Mouse (Mus musculus) forebrain, embryonic 15.5 days (tissue): Measurements from ENCODE around the gene Angel2. TPM values are rescaled to one million over a fixed set of nuclear protein-coding genes. Genes with fewer than 3 reads are reported as not detected.
"Not testable (repeated sequence)": the region's sequence is repeated elsewhere in the genome, so short reads cannot be mapped to it uniquely, and the experiment has no call there.

Experiments
- ATAC-seq: fragments of 200-750 bp; cut with Nextera tagmentation; replicated peaks from 2 replicates; pipeline ENCODE4 v1.8.0; 2017; ENCODE audit warnings: mild to moderate bottlenecking, moderate TSS enrichment, moderate library complexity
- H3K27ac ChIP-seq: fragments of 300-500 bp; sonication (generic); replicated peaks from 2 replicates; pipeline ENCODE4 v1.5.1; 2015; ENCODE audit warnings: mild to moderate bottlenecking, inconsistent platforms
- H3K27me3 ChIP-seq: fragments of 300-500 bp; sonication (generic); 2 replicates; pipeline ENCODE4 v1.6.1; 2015; ENCODE audit warnings: inconsistent platforms
- H3K36me3 ChIP-seq: fragments of 300-500 bp; sonication (generic); 2 replicates; pipeline ENCODE4 v1.6.1; 2015; ENCODE audit warnings: mild to moderate bottlenecking, inconsistent platforms
- H3K4me1 ChIP-seq: fragments of 300-500 bp; sonication (generic); 2 replicates; pipeline ENCODE4 v1.6.1; 2015; ENCODE audit warnings: inconsistent platforms
- H3K4me2 ChIP-seq: fragments of 300-500 bp; sonication (generic); replicated peaks from 2 replicates; pipeline ENCODE4 v1.6.1; 2015; ENCODE audit warnings: mild to moderate bottlenecking, inconsistent platforms
- H3K4me3 ChIP-seq: fragments of 300-500 bp; sonication (generic); 2 replicates; pipeline ENCODE4 v1.5.1; 2015; ENCODE audit warnings: mild to moderate bottlenecking, inconsistent platforms
- H3K9ac ChIP-seq: fragments of 300-500 bp; sonication (generic); replicated peaks from 2 replicates; pipeline ENCODE4 v1.6.1; 2015; ENCODE audit warnings: mild to moderate bottlenecking, inconsistent platforms
- H3K9me3 ChIP-seq: fragments of 300-500 bp; sonication (generic); 2 replicates; pipeline ENCODE4 v1.6.1; 2016; ENCODE audit warnings: inconsistent platforms
- WGBS: fragments of 180-500 bp; shearing (Covaris S2); methylation state at CpG from one replicate; pipeline ENCODE4 v1.1.7; 2015; ENCODE audit warnings: mixed read lengths; 5-methylcytosine and 5-hydroxymethylcytosine counted together
- polyA plus RNA-seq: library from polyadenylated mRNA; unstranded; fragments of >200 nt; fragmentation: Nextera tagmentation; extraction: Ambion mirVana; gene quantifications from 2 replicates; pipeline ENCODE4 v1.2.1, GENCODE M21; 2015

Angel2 gene
- 64.6 and 67.6 TPM in 2 replicates for polyA plus RNA-seq

DNA sequence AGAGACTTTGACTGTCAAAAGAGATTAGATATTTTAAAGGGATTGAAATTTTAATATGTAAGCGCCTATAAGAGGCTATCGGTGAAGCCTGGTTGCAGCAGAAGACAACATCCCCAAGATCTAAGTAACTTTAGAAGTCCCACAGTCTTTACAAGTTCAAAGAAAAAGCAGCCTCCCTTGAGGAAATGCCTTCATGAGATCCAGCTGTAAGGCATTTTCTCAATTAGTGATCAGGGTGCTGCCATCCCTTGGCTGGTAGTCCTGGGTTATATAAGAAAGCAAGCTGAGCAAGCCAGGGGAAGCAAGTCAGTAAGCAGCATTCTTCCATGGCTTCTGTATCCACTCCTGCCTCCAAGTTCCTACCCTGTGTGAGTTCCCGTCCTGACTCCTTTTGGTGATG lies at the start of gene Angel2:
Gene Angel2, plus strand, starts transcription at position 301 of the 400 bp plus-strand sequence.
- peaks cover 17% of the 10 kb centered on the region for H3K4me1 ChIP-seq
- not testable (repeated sequence) for H3K4me3 ChIP-seq, H3K9ac ChIP-seq, H3K4me2 ChIP-seq, H3K27ac ChIP-seq, H3K36me3 ChIP-seq, H3K9me3 ChIP-seq, H3K27me3 ChIP-seq, ATAC-seq
- WGBS, result 88% methylated on average over 3 of the region's 3 CpGs

DNA sequence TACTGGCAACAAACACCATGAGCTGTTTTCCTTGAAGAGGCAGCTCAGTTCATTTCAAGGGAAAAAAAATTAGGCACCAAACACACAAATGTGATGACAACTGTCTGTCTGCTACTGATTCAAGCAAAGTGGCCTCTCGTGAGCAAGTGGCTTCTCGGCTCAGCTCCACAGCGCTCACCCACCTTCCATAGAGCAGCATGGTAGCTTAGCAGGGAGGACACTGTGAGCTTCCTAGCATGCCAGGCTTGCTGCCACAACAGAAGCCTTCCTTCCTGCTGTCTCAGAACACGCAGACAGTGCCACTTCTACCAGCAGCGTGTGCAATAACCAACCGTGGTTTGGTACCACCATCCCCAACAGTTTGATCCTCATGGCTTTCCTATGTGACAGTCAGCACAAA lies 49.2 kb upstream of the Angel2 start:
- H3K4me1 ChIP-seq, result no peaks in the 10 kb centered on the region
- H3K4me2 ChIP-seq, result no peak overlapping the region
- 91% methylated on average over 6 of the region's 6 CpGs for WGBS
- no peak overlapping the region for H3K4me3 ChIP-seq
- no peaks in the 10 kb centered on the region for H3K27me3 ChIP-seq
- peaks cover 8% of the 10 kb centered on the region for H3K36me3 ChIP-seq
- no peak overlapping the region for H3K27ac ChIP-seq
- H3K9me3 ChIP-seq, result no peaks in the 10 kb centered on the region
- no peak overlapping the region for H3K9ac ChIP-seq
- no peak for ATAC-seq

DNA sequence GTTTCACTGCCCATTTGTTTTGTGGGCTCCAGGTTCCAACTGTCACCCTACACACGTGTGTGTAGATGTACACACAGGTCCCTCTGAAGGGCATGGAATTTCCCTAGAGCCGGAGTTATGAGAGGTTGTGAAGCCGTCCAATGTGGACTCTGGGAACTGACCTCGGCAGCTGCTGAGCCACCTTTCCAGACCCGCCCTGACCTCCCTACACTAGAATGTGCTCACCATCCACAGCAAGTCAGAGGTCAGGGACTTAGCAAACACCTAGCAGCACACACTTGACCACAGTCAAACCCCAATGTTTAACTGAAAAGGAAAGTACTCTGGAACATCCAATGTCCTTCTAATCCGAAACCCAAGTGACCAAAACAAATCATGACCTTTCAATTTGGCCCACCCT lies 44.3 kb upstream of the Angel2 start:
- no peak overlapping the region for H3K4me2 ChIP-seq
- 91% methylated on average over 6 of the region's 6 CpGs for WGBS
- ATAC-seq, result no peak
- no peak overlapping the region for H3K27ac ChIP-seq
- H3K9ac ChIP-seq, result no peak overlapping the region
- H3K4me3 ChIP-seq, result no peak overlapping the region
- no peaks in the 10 kb centered on the region for H3K9me3 ChIP-seq
- no peaks in the 10 kb centered on the region for H3K4me1 ChIP-seq
- no peaks in the 10 kb centered on the region for H3K27me3 ChIP-seq
- peaks cover 13% of the 10 kb centered on the region; the same call in 1 of the 2 replicates for H3K36me3 ChIP-seq

- no peaks in the 10 kb centered on the region for H3K4me1 ChIP-seq
- no peak overlapping the region for H3K4me2 ChIP-seq
- 0 out of 2 replicates have a peak, but pooled peaks have one; percentile 66 for ATAC-seq
- no peaks in the 10 kb centered on the region for H3K27me3 ChIP-seq
- no peak overlapping the region for H3K9ac ChIP-seq
- no peaks in the 10 kb centered on the region for H3K9me3 ChIP-seq
- H3K4me3 ChIP-seq, result no peak overlapping the region
- H3K27ac ChIP-seq, result no peak overlapping the region
- 2% methylated on average over 2 of the region's 2 CpGs for WGBS
- peaks cover 15% of the 10 kb centered on the region; the same call in 1 of the 2 replicates for H3K36me3 ChIP-seq
Measured at GRCm38 (mm10) chr1:190881422-190881821, 43.5 kb upstream of the Angel2 start.

DNA sequence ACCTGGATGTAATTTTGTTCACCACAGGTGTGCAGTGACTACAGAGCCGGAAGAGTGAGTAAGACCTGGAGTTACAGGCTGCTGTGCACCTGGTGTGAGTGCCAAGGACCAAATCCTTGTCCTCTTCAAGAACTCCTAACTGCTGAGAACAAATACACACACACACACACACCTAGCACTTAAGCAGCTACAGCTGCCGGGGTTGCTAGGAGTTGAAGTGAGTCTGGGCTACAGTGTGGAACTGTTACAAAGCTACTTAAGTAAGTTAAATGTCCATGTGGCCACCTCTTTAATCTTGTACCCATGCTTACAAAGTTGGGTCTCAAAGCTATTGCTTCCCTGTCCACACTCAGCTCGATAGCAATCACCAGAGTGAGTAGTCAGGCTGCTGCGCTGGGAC lies 38.9 kb upstream of the Angel2 start:
- no peaks in the 10 kb centered on the region for H3K27me3 ChIP-seq
- no peak overlapping the region for H3K4me3 ChIP-seq
- no peak overlapping the region for H3K4me2 ChIP-seq
- no peak overlapping the region for H3K9ac ChIP-seq
- no peaks in the 10 kb centered on the region for H3K9me3 ChIP-seq
- WGBS, result 88% methylated on average over 4 of the region's 4 CpGs
- peaks cover 31% of the 10 kb centered on the region for H3K36me3 ChIP-seq
- H3K4me1 ChIP-seq, result no peaks in the 10 kb centered on the region
- no peak for ATAC-seq
- no peak overlapping the region for H3K27ac ChIP-seq

- Histone ChIP-seq H3K9ac (no peak overlapping the region), H3K9me3 (no peaks in the 10 kb centered on the region), H3K36me3 (peaks cover 42% of the 10 kb centered on the region), H3K27ac (no peak overlapping the region), H3K4me2 (no peak overlapping the region), H3K4me3 (no peak overlapping the region), H3K27me3 (no peaks in the 10 kb centered on the region), H3K4me1 (no peaks in the 10 kb centered on the region)
- 95% methylated on average over 2 of the region's 2 CpGs for WGBS
- no peak for ATAC-seq
Measured at GRCm38 (mm10) chr1:190888031-190888430, 36.9 kb upstream of the Angel2 start.

DNA sequence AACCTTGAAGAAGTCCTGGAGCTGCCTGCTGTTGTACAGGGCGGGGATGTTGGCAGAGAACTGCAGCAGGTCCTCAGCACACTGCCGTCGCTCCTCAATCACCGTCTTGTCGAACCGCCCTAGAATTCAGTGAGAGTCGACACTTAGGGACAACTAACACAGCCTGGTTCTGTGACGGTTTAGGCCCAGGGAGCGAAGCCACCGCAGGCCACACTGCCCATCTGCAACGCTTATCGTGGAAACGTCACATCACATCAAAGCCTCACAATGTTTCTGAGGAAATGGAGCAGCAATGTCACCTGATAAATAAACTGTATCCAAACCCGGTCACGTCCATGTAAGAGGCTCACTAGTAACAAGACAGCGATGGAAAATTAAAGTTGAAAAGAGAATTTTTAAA lies 36.3 kb upstream of the Angel2 start:
- Histone ChIP-seq H3K27ac (no peak overlapping the region), H3K4me1 (no peaks in the 10 kb centered on the region), H3K4me3 (no peak overlapping the region), H3K36me3 (peaks cover 40% of the 10 kb centered on the region), H3K4me2 (no peak overlapping the region), H3K27me3 (no peaks in the 10 kb centered on the region), H3K9me3 (no peaks in the 10 kb centered on the region), H3K9ac (no peak overlapping the region)
- WGBS, result 94% methylated on average over 16 of the region's 16 CpGs
- ATAC-seq, result no peak

GRCm38 (mm10) chr1:190893559-190894167 lies 31.2 kb upstream of the Angel2 start:
- 79% methylated on average over 6 of the region's 6 CpGs for WGBS
- Histone ChIP-seq H3K9ac (no peak overlapping the region), H3K36me3 (peaks cover 26% of the 10 kb centered on the region), H3K4me3 (no peak overlapping the region), H3K9me3 (no peaks in the 10 kb centered on the region), H3K4me1 (no peaks in the 10 kb centered on the region), H3K4me2 (no peak overlapping the region), H3K27me3 (no peaks in the 10 kb centered on the region), H3K27ac (no peak overlapping the region)
- ATAC-seq, result no peak

DNA sequence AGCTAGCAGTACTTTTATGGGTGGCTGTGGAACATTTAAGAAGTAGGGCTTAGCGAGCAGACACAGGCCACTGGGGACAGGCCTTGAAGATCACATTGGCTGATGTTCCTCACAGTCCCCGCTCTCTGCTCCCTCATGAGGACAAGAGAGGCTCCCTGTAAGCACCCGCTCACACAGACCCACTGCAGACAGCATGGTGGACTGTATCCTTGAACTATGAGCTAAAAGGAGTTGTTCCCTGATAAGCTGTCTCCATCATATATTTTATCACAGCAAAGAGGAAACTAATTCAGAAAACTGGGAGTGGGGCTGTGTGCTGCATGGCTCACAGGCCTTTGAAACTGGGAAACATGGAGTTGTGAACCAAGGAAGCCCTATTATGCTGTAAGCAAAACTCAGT lies 26.7 kb upstream of the Angel2 start:
- Histone ChIP-seq H3K9ac (no peak overlapping the region), H3K9me3 (no peaks in the 10 kb centered on the region), H3K4me3 (no peak overlapping the region), H3K27me3 (no peaks in the 10 kb centered on the region), H3K36me3 (peaks cover 8% of the 10 kb centered on the region), H3K27ac (no peak overlapping the region), H3K4me1 (no peaks in the 10 kb centered on the region), H3K4me2 (no peak overlapping the region)
- 89% methylated on average over 3 of the region's 3 CpGs for WGBS
- no peak for ATAC-seq

GRCm38 (mm10) chr1:190898899-190899575 lies 25.9 kb upstream of the Angel2 start:
- Histone ChIP-seq H3K27me3 (no peaks in the 10 kb centered on the region), H3K36me3 (peaks cover 16% of the 10 kb centered on the region), H3K4me2 (no peak overlapping the region), H3K4me3 (no peak overlapping the region), H3K4me1 (no peaks in the 10 kb centered on the region), H3K27ac (no peak overlapping the region), H3K9me3 (no peaks in the 10 kb centered on the region), H3K9ac (no peak overlapping the region)
- WGBS, result 90% methylated on average over 9 of the region's 9 CpGs
- ATAC-seq, result no peak

GRCm38 (mm10) chr1:190901082-190901481 lies 23.8 kb upstream of the Angel2 start:
- 70% methylated on average over 2 of the region's 2 CpGs for whole genome bisulfite sequencing
- Histone ChIP-seq H3K27ac (no peak overlapping the region), H3K4me2 (no peak overlapping the region), H3K4me3 (no peak overlapping the region), H3K36me3 (peaks cover 23% of the 10 kb centered on the region), H3K9ac (no peak overlapping the region), H3K9me3 (no peaks in the 10 kb centered on the region), H3K27me3 (no peaks in the 10 kb centered on the region), H3K4me1 (no peaks in the 10 kb centered on the region)
- no peak for ATAC-seq

GRCm38 (mm10) chr1:190904136-190904535 lies 20.8 kb upstream of the Angel2 start:
- Histone ChIP-seq H3K27ac (no peak overlapping the region), H3K4me2 (no peak overlapping the region), H3K36me3 (peaks cover 17% of the 10 kb centered on the region), H3K9me3 (no peaks in the 10 kb centered on the region), H3K27me3 (no peaks in the 10 kb centered on the region), H3K4me3 (no peak overlapping the region), H3K4me1 (no peaks in the 10 kb centered on the region), H3K9ac (no peak overlapping the region)
- no peak for ATAC-seq
- 98% methylated on average over 3 of the region's 3 CpGs for WGBS

- 92% methylated on average over 16 of the region's 16 CpGs for WGBS
- peaks cover 17% of the 10 kb centered on the region for H3K36me3 ChIP-seq
- H3K9ac ChIP-seq, result no peak overlapping the region
- H3K4me1 ChIP-seq, result peaks cover 2% of the 10 kb centered on the region; the same call in 1 of the 2 replicates
- H3K27ac ChIP-seq, result no peak overlapping the region
- ATAC-seq, result no peak
- H3K27me3 ChIP-seq, result no peaks in the 10 kb centered on the region
- no peaks in the 10 kb centered on the region for H3K9me3 ChIP-seq
- no peak overlapping the region for H3K4me2 ChIP-seq
- no peak overlapping the region for H3K4me3 ChIP-seq
Measured at GRCm38 (mm10) chr1:190904714-190905113, 20.2 kb upstream of the Angel2 start.
